Mouse (Mus musculus): ENCODE measurements around the gene Cenpf. TPM values are rescaled to one million over a fixed set of nuclear protein-coding genes. Genes with fewer than 3 reads are reported as not detected.
A peak's percentile ranks its signal among the peaks of the same experiment; 100 is the strongest.

Gene Cenpf
- polyA plus RNA-seq, 1 experiment from 2014 or later, result 106 TPM

GRCm38 (mm10) chr1:189689050-189689833 is 1.4 kb upstream of the Cenpf start:
- H3K4me3 ChIP-seq (ENCODE audit: low read depth, low read length), result peak overlapping the region; percentile 88
- DNase-seq (ENCODE audit: low spot score), result peak; percentile 43
- peak overlapping the region; percentile 30 for H3K9ac ChIP-seq (replicated peaks; ENCODE audit: low read length)
- 38% methylated on average over 4 of the region's 4 CpGs for WGBS
- peaks cover 2% of the 10 kb centered on the region; the same call in 1 of the 2 replicates for H3K4me1 ChIP-seq (ENCODE audit: control insufficient read depth, insufficient read depth, low read length)
- H3K9me3 ChIP-seq (replicated peaks; ENCODE audit: control insufficient read depth, low read length), result no peaks in the 10 kb centered on the region
- H3K4me2 ChIP-seq (ENCODE audit: low read depth, low read length), result peak overlapping the region; percentile 47
- H3K27ac ChIP-seq (replicated peaks; ENCODE audit: low read depth, low read length), result 0 out of 2 replicates have a peak overlapping the region, but pooled peaks have one; percentile 10
- no peaks in the 10 kb centered on the region; the same call in 1 of the 2 replicates for H3K36me3 ChIP-seq (replicated peaks; ENCODE audit: control insufficient read depth, insufficient read depth, low read depth, low read length)
- ATAC-seq (replicated peaks; ENCODE audit: insufficient number of reproducible peaks, low FRiP score, low TSS enrichment, low read depth), result no peak
- no peaks in the 10 kb centered on the region for H3K27me3 ChIP-seq (ENCODE audit: control insufficient read depth, insufficient read depth, low read length)

GRCm38 (mm10) chr1:189688388-189688750 is 483 bp upstream of the Cenpf start:
- Histone ChIP-seq H3K9ac (replicated peaks; ENCODE audit: low read length) (peak overlapping the region; percentile 54), H3K27ac (replicated peaks; ENCODE audit: low read depth, low read length) (no peak overlapping the region)
- no peak; the same call in 1 of the 2 replicates for ATAC-seq (replicated peaks; ENCODE audit: insufficient number of reproducible peaks, low FRiP score, low TSS enrichment, low read depth)

GRCm38 (mm10) chr1:189686025-189686424 is 1.9 kb downstream of the Cenpf start:
- Histone ChIP-seq H3K4me1 (ENCODE audit: control insufficient read depth, insufficient read depth, low read length) (peaks cover 2% of the 10 kb centered on the region; the same call in 1 of the 2 replicates), H3K9me3 (replicated peaks; ENCODE audit: control insufficient read depth, low read length) (no peaks in the 10 kb centered on the region), H3K4me3 (ENCODE audit: low read depth, low read length) (peak overlapping the region; percentile 10; the same call in 1 of the 2 replicates), H3K27me3 (ENCODE audit: control insufficient read depth, insufficient read depth, low read length) (no peaks in the 10 kb centered on the region), H3K27ac (replicated peaks; ENCODE audit: low read depth, low read length) (no peak overlapping the region), H3K36me3 (replicated peaks; ENCODE audit: control insufficient read depth, insufficient read depth, low read depth, low read length) (peaks cover 3% of the 10 kb centered on the region), H3K9ac (replicated peaks; ENCODE audit: low read length) (no peak overlapping the region), H3K4me2 (ENCODE audit: low read depth, low read length) (no peak overlapping the region)
- ATAC-seq (replicated peaks; ENCODE audit: insufficient number of reproducible peaks, low FRiP score, low TSS enrichment, low read depth), result no peak
- DNase-seq (ENCODE audit: low spot score), result no peak
- WGBS, result 92% methylated on average over 6 of the region's 6 CpGs

More at GRCm38 (mm10) chr1:189688388-189688750, 483 bp upstream of the Cenpf start:
- Histone ChIP-seq H3K4me1 (ENCODE audit: control insufficient read depth, insufficient read depth, low read length) (peaks cover 2% of the 10 kb centered on the region; the same call in 1 of the 2 replicates), H3K36me3 (replicated peaks; ENCODE audit: control insufficient read depth, insufficient read depth, low read depth, low read length) (no peaks in the 10 kb centered on the region; the same call in 1 of the 2 replicates), H3K4me2 (ENCODE audit: low read depth, low read length) (peak overlapping the region; percentile 47), H3K9me3 (replicated peaks; ENCODE audit: control insufficient read depth, low read length) (no peaks in the 10 kb centered on the region), H3K27me3 (ENCODE audit: control insufficient read depth, insufficient read depth, low read length) (no peaks in the 10 kb centered on the region), H3K4me3 (ENCODE audit: low read depth, low read length) (peak overlapping the region; percentile 88)
- no peak for DNase-seq (ENCODE audit: low spot score)
- WGBS, result under 1% methylated on average over 15 of the region's 15 CpGs

GRCm38 (mm10) chr1:189684786-189685415 is 3.0 kb downstream of the Cenpf start:
- 95% methylated on average over 9 of the region's 9 CpGs for WGBS
- H3K9me3 ChIP-seq (replicated peaks; ENCODE audit: control insufficient read depth, low read length), result no peaks in the 10 kb centered on the region
- no peaks in the 10 kb centered on the region for H3K27me3 ChIP-seq (ENCODE audit: control insufficient read depth, insufficient read depth, low read length)
- peaks cover 3% of the 10 kb centered on the region for H3K36me3 ChIP-seq (replicated peaks; ENCODE audit: control insufficient read depth, insufficient read depth, low read depth, low read length)
- no peak overlapping the region for H3K9ac ChIP-seq (replicated peaks; ENCODE audit: low read length)
- no peak overlapping the region for H3K4me2 ChIP-seq (ENCODE audit: low read depth, low read length)
- peaks cover 2% of the 10 kb centered on the region; the same call in 1 of the 2 replicates for H3K4me1 ChIP-seq (ENCODE audit: control insufficient read depth, insufficient read depth, low read length)
- no peak for ATAC-seq (replicated peaks; ENCODE audit: insufficient number of reproducible peaks, low FRiP score, low TSS enrichment, low read depth)
- DNase-seq (ENCODE audit: low spot score), result no peak
- no peak overlapping the region for H3K4me3 ChIP-seq (ENCODE audit: low read depth, low read length)
- H3K27ac ChIP-seq (replicated peaks; ENCODE audit: low read depth, low read length), result no peak overlapping the region

GRCm38 (mm10) chr1:189679555-189679954 is 8.3 kb downstream of the Cenpf start:
- Histone ChIP-seq H3K27me3 (ENCODE audit: control insufficient read depth, insufficient read depth, low read length) (no peaks in the 10 kb centered on the region), H3K9ac (replicated peaks; ENCODE audit: low read length) (no peak overlapping the region), H3K9me3 (replicated peaks; ENCODE audit: control insufficient read depth, low read length) (no peaks in the 10 kb centered on the region), H3K36me3 (replicated peaks; ENCODE audit: control insufficient read depth, insufficient read depth, low read depth, low read length) (peaks cover 12% of the 10 kb centered on the region), H3K4me3 (ENCODE audit: low read depth, low read length) (no peak overlapping the region), H3K4me2 (ENCODE audit: low read depth, low read length) (no peak overlapping the region), H3K4me1 (ENCODE audit: control insufficient read depth, insufficient read depth, low read length) (no peaks in the 10 kb centered on the region), H3K27ac (replicated peaks; ENCODE audit: low read depth, low read length) (no peak overlapping the region)
- ATAC-seq (replicated peaks; ENCODE audit: insufficient number of reproducible peaks, low FRiP score, low TSS enrichment, low read depth), result no peak
- DNase-seq (ENCODE audit: low spot score), result no peak
- WGBS, result 91% methylated on average over 3 of the region's 3 CpGs

GRCm38 (mm10) chr1:189675953-189676352 is 11.9 kb downstream of the Cenpf start:
- Histone ChIP-seq H3K36me3 (replicated peaks; ENCODE audit: control insufficient read depth, insufficient read depth, low read depth, low read length) (peaks cover 14% of the 10 kb centered on the region), H3K9ac (replicated peaks; ENCODE audit: low read length) (no peak overlapping the region)
- 92% methylated on average over 4 of the region's 4 CpGs for WGBS

GRCm38 (mm10) chr1:189675421-189675820 is 12.5 kb downstream of the Cenpf start:
- DNase-seq (ENCODE audit: low spot score), result peak; percentile 49
- H3K4me3 ChIP-seq (ENCODE audit: low read depth, low read length), result no peak overlapping the region
- H3K9me3 ChIP-seq (replicated peaks; ENCODE audit: control insufficient read depth, low read length), result no peaks in the 10 kb centered on the region
- no peak; the same call in 1 of the 2 replicates for ATAC-seq (replicated peaks; ENCODE audit: insufficient number of reproducible peaks, low FRiP score, low TSS enrichment, low read depth)
- H3K4me2 ChIP-seq (ENCODE audit: low read depth, low read length), result no peak overlapping the region
- no peak overlapping the region for H3K27ac ChIP-seq (replicated peaks; ENCODE audit: low read depth, low read length)
- H3K36me3 ChIP-seq (replicated peaks; ENCODE audit: control insufficient read depth, insufficient read depth, low read depth, low read length), result peaks cover 16% of the 10 kb centered on the region
- no peak overlapping the region for H3K9ac ChIP-seq (replicated peaks; ENCODE audit: low read length)
- WGBS, result 87% methylated on average over 1 of the region's 1 CpGs
- no peaks in the 10 kb centered on the region for H3K27me3 ChIP-seq (ENCODE audit: control insufficient read depth, insufficient read depth, low read length)
- H3K4me1 ChIP-seq (ENCODE audit: control insufficient read depth, insufficient read depth, low read length), result no peaks in the 10 kb centered on the region

More at GRCm38 (mm10) chr1:189675953-189676352, 11.9 kb downstream of the Cenpf start:
- ATAC-seq (replicated peaks; ENCODE audit: insufficient number of reproducible peaks, low FRiP score, low TSS enrichment, low read depth), result no peak
- no peaks in the 10 kb centered on the region for H3K9me3 ChIP-seq (replicated peaks; ENCODE audit: control insufficient read depth, low read length)
- H3K27me3 ChIP-seq (ENCODE audit: control insufficient read depth, insufficient read depth, low read length), result no peaks in the 10 kb centered on the region
- no peak for DNase-seq (ENCODE audit: low spot score)
- H3K4me1 ChIP-seq (ENCODE audit: control insufficient read depth, insufficient read depth, low read length), result no peaks in the 10 kb centered on the region
- no peak overlapping the region for H3K4me3 ChIP-seq (ENCODE audit: low read depth, low read length)
- H3K27ac ChIP-seq (replicated peaks; ENCODE audit: low read depth, low read length), result no peak overlapping the region
- H3K4me2 ChIP-seq (ENCODE audit: low read depth, low read length), result no peak overlapping the region

- Histone ChIP-seq H3K9me3 (replicated peaks; ENCODE audit: control insufficient read depth, low read length) (no peaks in the 10 kb centered on the region), H3K27me3 (ENCODE audit: control insufficient read depth, insufficient read depth, low read length) (no peaks in the 10 kb centered on the region), H3K27ac (replicated peaks; ENCODE audit: low read depth, low read length) (no peak overlapping the region), H3K4me1 (ENCODE audit: control insufficient read depth, insufficient read depth, low read length) (no peaks in the 10 kb centered on the region), H3K9ac (replicated peaks; ENCODE audit: low read length) (no peak overlapping the region), H3K36me3 (replicated peaks; ENCODE audit: control insufficient read depth, insufficient read depth, low read depth, low read length) (peaks cover 2% of the 10 kb centered on the region; the same call in 1 of the 2 replicates), H3K4me2 (ENCODE audit: low read depth, low read length) (no peak overlapping the region), H3K4me3 (ENCODE audit: low read depth, low read length) (no peak overlapping the region)
- DNase-seq (ENCODE audit: low spot score) (no peak), ATAC-seq (replicated peaks; ENCODE audit: insufficient number of reproducible peaks, low FRiP score, low TSS enrichment, low read depth) (no peak)
- 95% methylated on average over 3 of the region's 3 CpGs for WGBS
Measured at GRCm38 (mm10) chr1:189665966-189666365, 21.9 kb downstream of the Cenpf start.
